Mouse (Mus musculus) spleen, adult 2 months (tissue): ENCODE data around the gene Rspo1. TPM values are rescaled to one million over a fixed set of nuclear protein-coding genes. Genes with fewer than 3 reads are reported as not detected.

ENCODE experiments used
- DNase-seq, 2 experiments: peaks; one replicate each; pipeline versions ENCODE4 v3.0.0 to v3.0.0-alpha.2; 2012 to 2021; ENCODE audit warnings: low spot score in 2 of 2, low read depth in 1 of 2
- H3K27ac ChIP-seq: fragments of 200-500 bp; 2 replicates; pipeline ENCODE4 v1.5.1; 2012; ENCODE audit warnings: low read length, inconsistent platforms; ENCODE audit not compliant: insufficient read depth
- H3K27me3 ChIP-seq: fragments of 200-500 bp; 2 replicates; pipeline ENCODE4 v1.6.1; 2012; ENCODE audit warnings: mild to moderate bottlenecking, moderate library complexity, low read length, inconsistent platforms; ENCODE audit not compliant: control insufficient read depth, insufficient read depth
- H3K36me3 ChIP-seq: fragments of 200-500 bp; 2 replicates; pipeline ENCODE4 v1.6.1; 2012; ENCODE audit warnings: mild to moderate bottlenecking, low read length, inconsistent platforms; ENCODE audit not compliant: control insufficient read depth, insufficient read depth
- H3K4me1 ChIP-seq: fragments of 200-500 bp; 2 replicates; pipeline ENCODE4 v1.6.1; 2011; ENCODE audit warnings: inconsistent platforms; ENCODE audit not compliant: control insufficient read depth, insufficient read depth, insufficient read length
- H3K4me3 ChIP-seq: fragments of 200-500 bp; 2 replicates; pipeline ENCODE4 v1.5.1; 2011; ENCODE audit warnings: mild to moderate bottlenecking, inconsistent platforms; ENCODE audit not compliant: insufficient read depth, insufficient read length; ENCODE audit errors: extremely low read depth
- CTCF ChIP-seq: fragments of 200-500 bp; IDR thresholded peaks from 2 replicates; pipeline ENCODE4 v1.5.1; 2011; ENCODE audit warnings: mild to moderate bottlenecking, inconsistent platforms; ENCODE audit not compliant: insufficient read depth, insufficient read length, insufficient replicate concordance; ENCODE audit errors: extremely low read depth
- POLR2A ChIP-seq: fragments of 200-500 bp; IDR thresholded peaks from 2 replicates; pipeline ENCODE4 v1.6.1; 2011; ENCODE audit warnings: low read depth, low read length, inconsistent platforms
- WGBS: fragments of 180-500 bp; shearing (Covaris S2); methylation state at CpG from one replicate; pipeline ENCODE4 v1.1.7; 2018; 5-methylcytosine and 5-hydroxymethylcytosine counted together
- polyA plus RNA-seq: library from polyadenylated mRNA; depleted of rRNA; stranded (reverse); fragments of >200 nt; gene quantifications from 2 replicates; pipeline ENCODE4 v1.2.3, GENCODE M21; 2012; rRNA removed

The Rspo1 gene
- polyA plus RNA-seq, 1 experiment, result 6.2 TPM

DNA sequence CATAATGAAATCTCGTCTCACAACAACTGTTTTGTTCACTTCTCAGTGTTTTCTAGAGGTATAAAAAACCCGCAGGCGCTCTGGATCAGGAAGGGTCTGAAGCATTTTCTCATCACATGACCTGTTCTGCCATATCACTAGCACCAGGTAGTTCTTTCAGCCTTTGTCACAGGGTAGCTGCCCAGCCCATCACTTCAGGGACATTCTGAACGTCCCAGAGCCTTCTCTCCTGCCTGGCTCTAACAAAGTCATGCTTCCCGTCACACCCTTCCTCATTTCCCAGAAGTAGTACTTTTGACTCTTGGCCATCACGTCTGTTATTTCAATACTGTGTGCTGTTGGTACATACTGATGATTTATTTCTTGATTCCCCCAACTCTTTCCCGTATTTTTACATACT lies 58.2 kb downstream of the Rspo1 start:
- Histone ChIP-seq H3K27ac (no peak overlapping the region), H3K27me3 (no peaks in the 10 kb centered on the region), H3K36me3 (peaks cover 58% of the 10 kb centered on the region), H3K4me1 (no peaks in the 10 kb centered on the region), H3K4me3 (no peak overlapping the region)
- no peak for DNase-seq
- no peak for TF ChIP-seq POLR2A
- no peak for TF ChIP-seq CTCF
- 90% methylated on average over 7 of the region's 7 CpGs for WGBS

DNA sequence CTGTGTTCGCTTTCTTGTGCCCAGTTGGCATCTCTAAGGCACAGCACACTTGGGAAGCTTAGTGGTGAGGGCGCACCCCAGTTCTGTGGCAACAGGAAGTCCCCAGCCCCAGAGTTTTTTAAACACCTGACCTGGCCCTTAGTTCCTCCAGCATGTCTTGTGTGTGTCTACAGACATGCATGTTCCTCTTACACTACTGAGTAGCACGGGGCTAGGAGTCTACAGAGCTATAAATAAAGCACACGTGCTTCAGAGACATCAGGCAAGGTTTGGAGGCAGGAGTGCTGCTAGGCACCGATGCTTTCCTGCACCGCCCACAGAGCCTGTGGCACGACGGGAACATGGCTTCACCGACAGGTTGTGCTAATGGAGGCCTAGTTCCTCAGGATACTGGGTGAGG lies 69.2 kb downstream of the Rspo1 start:
- TF ChIP-seq CTCF, result no peak
- no peak for TF ChIP-seq POLR2A
- H3K27me3 ChIP-seq, result no peaks in the 10 kb centered on the region
- no peak for DNase-seq
- peaks cover 19% of the 10 kb centered on the region for H3K36me3 ChIP-seq
- WGBS, result 39% methylated on average over 9 of the region's 9 CpGs
- H3K4me3 ChIP-seq, result no peak overlapping the region
- no peaks in the 10 kb centered on the region; the same call in 1 of the 2 replicates for H3K4me1 ChIP-seq
- peak overlapping the region; percentile 73 for H3K27ac ChIP-seq

DNA sequence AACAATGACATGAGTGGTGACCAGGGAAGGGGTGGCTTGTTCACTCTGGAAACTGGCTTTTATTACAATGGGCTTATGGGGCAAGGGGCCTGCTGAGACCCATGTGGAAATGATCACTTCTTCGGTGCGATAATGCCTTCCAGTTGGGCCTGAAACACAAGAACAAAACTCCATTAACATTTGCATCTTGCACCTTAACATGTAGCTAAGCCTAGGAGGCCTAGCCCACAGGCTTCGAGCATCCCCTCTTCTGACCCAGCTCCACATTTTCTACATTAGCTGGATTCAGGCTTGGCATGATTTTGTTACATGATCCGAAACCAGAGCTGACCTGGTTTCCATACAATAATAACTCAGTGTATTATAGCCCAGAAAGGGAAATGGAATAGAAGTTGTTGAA lies 70.2 kb downstream of the Rspo1 start:
- Histone ChIP-seq H3K27ac (no peak overlapping the region), H3K36me3 (peaks cover 19% of the 10 kb centered on the region), H3K27me3 (no peaks in the 10 kb centered on the region), H3K4me3 (no peak overlapping the region), H3K4me1 (no peaks in the 10 kb centered on the region; the same call in 1 of the 2 replicates)
- 93% methylated on average over 4 of the region's 4 CpGs for WGBS
- no peak for TF ChIP-seq CTCF
- no peak for TF ChIP-seq POLR2A
- no peak for DNase-seq

DNA sequence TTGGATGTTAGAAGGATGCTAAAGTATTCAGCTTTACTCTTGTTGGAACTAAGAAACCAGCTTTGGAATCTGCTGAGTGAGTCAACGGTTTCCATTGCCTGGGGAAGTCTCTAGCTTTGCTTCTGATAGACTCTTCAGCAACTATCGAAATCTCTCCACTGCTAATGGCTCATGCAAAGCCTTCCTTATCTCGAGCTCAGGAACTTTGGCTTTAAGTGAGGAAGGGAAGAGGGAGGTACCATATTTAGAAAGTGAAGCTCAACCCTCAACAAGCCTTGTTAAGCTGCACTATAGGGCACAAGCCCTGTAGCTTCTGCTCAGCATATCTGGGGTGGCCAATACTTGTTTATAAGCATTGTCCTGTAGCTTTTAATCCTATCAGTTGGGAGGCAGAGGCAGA lies 71.0 kb downstream of the Rspo1 start:
- no peak for DNase-seq
- Histone ChIP-seq H3K4me1 (no peaks in the 10 kb centered on the region; the same call in 1 of the 2 replicates), H3K27me3 (no peaks in the 10 kb centered on the region), H3K27ac (no peak overlapping the region), H3K4me3 (no peak overlapping the region), H3K36me3 (peaks cover 16% of the 10 kb centered on the region)
- TF ChIP-seq CTCF (no peak), POLR2A (no peak)
- WGBS, result 53% methylated on average over 3 of the region's 3 CpGs

DNA sequence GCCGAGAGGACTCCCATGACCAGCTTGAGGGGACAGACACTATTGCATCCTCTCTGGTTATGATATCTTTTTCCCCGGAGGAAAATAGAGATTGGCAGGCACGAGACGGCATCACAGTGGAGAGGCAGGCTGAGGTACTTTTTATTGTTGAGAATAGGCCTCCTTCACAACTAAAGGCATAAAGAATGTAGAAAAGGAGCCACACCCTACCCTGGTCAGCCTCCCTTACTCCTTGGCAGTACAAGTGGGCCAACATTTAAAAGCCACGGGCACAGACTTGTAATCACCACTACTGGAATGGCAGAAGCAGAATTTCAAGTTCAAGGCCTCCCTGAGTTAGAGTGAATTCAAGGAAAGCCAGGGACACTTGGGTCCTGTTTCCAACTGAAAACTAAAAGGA lies 71.8 kb downstream of the Rspo1 start:
- DNase-seq, result no peak
- 88% methylated on average over 5 of the region's 5 CpGs for WGBS
- H3K36me3 ChIP-seq, result peaks cover 12% of the 10 kb centered on the region
- no peaks in the 10 kb centered on the region; the same call in 1 of the 2 replicates for H3K4me1 ChIP-seq
- H3K27ac ChIP-seq, result no peak overlapping the region
- H3K27me3 ChIP-seq, result no peaks in the 10 kb centered on the region
- no peak for TF ChIP-seq POLR2A
- no peak for TF ChIP-seq CTCF
- no peak overlapping the region for H3K4me3 ChIP-seq

Other genes with a start within 250 kb of the Rspo1 start
- gene Inpp5b, start 244.6 kb upstream of the Rspo1 start, polyA plus RNA-seq, result 31.3 and 33.4 TPM in 2 replicates
- gene Mtf1, start 184.3 kb upstream of the Rspo1 start, polyA plus RNA-seq, result 5.5 and 5.9 TPM in 2 replicates
- 25.5 and 28.0 TPM in 2 replicates for gene Yrdc, start 135.8 kb upstream of the Rspo1 start, polyA plus RNA-seq
- gene 1110065P20Rik, start 135.2 kb upstream of the Rspo1 start, polyA plus RNA-seq, result 14.7 and 19.7 TPM in 2 replicates
- gene Maneal, start 124.3 kb upstream of the Rspo1 start, polyA plus RNA-seq, result 0.65 TPM in 2 replicates
- gene Epha10, start 105.5 kb upstream of the Rspo1 start, polyA plus RNA-seq, result not detected in 2 replicates
- 13.2 and 13.6 TPM in 2 replicates for gene 9930104L06Rik, start 49.4 kb upstream of the Rspo1 start, polyA plus RNA-seq
- 14.8 and 19.0 TPM in 2 replicates for gene Cdca8, start 47.1 kb upstream of the Rspo1 start, polyA plus RNA-seq
- gene Gnl2, start 30.2 kb downstream of the Rspo1 start, polyA plus RNA-seq, result 10.3 and 11.1 TPM in 2 replicates
- not detected in 2 replicates for gene Dnali1, start 79.3 kb downstream of the Rspo1 start, polyA plus RNA-seq
- 7.2 and 9.1 TPM in 2 replicates for gene Snip1, start 80.2 kb downstream of the Rspo1 start, polyA plus RNA-seq
- 11.3 and 12.7 TPM in 2 replicates for gene Meaf6, start 98.7 kb downstream of the Rspo1 start, polyA plus RNA-seq
- gene Zc3h12a, start 141.4 kb downstream of the Rspo1 start, polyA plus RNA-seq, result 27.6 and 36.4 TPM in 2 replicates